Mouse (Mus musculus): ENCODE measurements around the gene Isg20. TPM values are rescaled to one million over a fixed set of nuclear protein-coding genes. Genes with fewer than 3 reads are reported as not detected.

Isg20 gene
- polyA plus RNA-seq, 1 experiment from 2014 or later: 12.8 TPM

- no peaks in the 10 kb centered on the region for H3K9me3 ChIP-seq (ENCODE audit: control insufficient read depth, low read length)
- H3K4me1 ChIP-seq (replicated peaks; ENCODE audit: control insufficient read depth, insufficient read depth, low read length): 0 out of 2 replicates have a peak, but pooled peaks cover 4% of the 10 kb centered on the region
- no peak overlapping the region for H3K4me3 ChIP-seq (ENCODE audit: low read length)
- WGBS: 2% methylated on average over 34 of the region's 34 CpGs
- H3K36me3 ChIP-seq (ENCODE audit: control insufficient read depth, insufficient read depth, low read length): no peaks in the 10 kb centered on the region
- H3K9ac ChIP-seq (ENCODE audit: low read length): no peak overlapping the region
- ATAC-seq (ENCODE audit: low read depth): no peak
- H3K27me3 ChIP-seq (ENCODE audit: control insufficient read depth, insufficient read depth, low read depth, low read length): peaks cover 48% of the 10 kb centered on the region
- H3K27ac ChIP-seq (ENCODE audit: low read length): no peak overlapping the region
- H3K4me2 ChIP-seq (ENCODE audit: low read depth, low read length): no peak overlapping the region
Measured at GRCm38 (mm10) chr7:78883016-78883725, 30.1 kb upstream of the Isg20 start.

DNA sequence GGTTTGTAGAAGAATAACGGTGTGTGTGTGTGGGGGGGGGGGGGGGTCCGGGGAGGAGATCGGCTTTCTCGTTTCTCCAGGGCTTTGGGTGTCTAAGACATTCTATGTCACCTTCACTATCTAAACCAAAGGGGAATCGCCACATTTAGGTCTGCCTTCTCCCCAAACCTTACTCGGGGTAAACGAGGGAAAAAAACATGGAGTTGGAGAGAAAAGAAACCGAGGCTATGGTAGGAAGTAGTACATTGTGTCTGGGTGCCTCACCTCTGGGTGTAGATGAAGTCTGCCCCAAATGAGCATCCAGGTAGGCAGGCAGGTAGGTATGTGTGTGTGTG lies 29.5 kb upstream of the Isg20 start:
- H3K27ac ChIP-seq (ENCODE audit: low read length): no peak overlapping the region
- H3K4me2 ChIP-seq (ENCODE audit: low read depth, low read length): no peak overlapping the region
- no peak for ATAC-seq (ENCODE audit: low read depth)
- H3K27me3 ChIP-seq (ENCODE audit: control insufficient read depth, insufficient read depth, low read depth, low read length): peaks cover 48% of the 10 kb centered on the region
- 4% methylated on average over 7 of the region's 8 CpGs for WGBS
- no peak overlapping the region for H3K9ac ChIP-seq (ENCODE audit: low read length)
- H3K4me3 ChIP-seq (ENCODE audit: low read length): no peak overlapping the region
- no peaks in the 10 kb centered on the region for H3K36me3 ChIP-seq (ENCODE audit: control insufficient read depth, insufficient read depth, low read length)
- H3K9me3 ChIP-seq (ENCODE audit: control insufficient read depth, low read length): no peaks in the 10 kb centered on the region
- H3K4me1 ChIP-seq (replicated peaks; ENCODE audit: control insufficient read depth, insufficient read depth, low read length): 0 out of 2 replicates have a peak, but pooled peaks cover 4% of the 10 kb centered on the region

DNA sequence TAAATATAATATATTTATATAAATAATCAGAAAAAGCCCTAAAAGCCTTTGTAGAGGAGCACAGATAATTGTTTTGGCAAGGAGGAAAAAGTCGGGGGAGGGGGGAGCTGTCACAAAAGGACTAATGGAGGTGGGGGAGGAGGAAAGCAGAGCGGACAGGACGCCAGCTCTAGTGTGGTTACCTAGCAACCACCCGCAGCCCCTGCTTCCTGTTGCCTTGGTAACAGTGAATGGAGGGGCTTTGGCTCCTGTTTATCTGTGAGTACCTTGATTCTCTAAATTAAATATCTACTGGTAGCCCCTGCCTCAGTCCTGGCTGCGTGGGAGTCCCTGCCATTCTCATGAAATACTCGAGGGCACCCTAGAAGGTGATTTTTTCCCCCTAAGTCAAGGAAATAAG lies 29.1 kb upstream of the Isg20 start:
- peaks cover 48% of the 10 kb centered on the region for H3K27me3 ChIP-seq (ENCODE audit: control insufficient read depth, insufficient read depth, low read depth, low read length)
- 4% methylated on average over 6 of the region's 6 CpGs for WGBS
- 0 out of 2 replicates have a peak, but pooled peaks cover 4% of the 10 kb centered on the region for H3K4me1 ChIP-seq (replicated peaks; ENCODE audit: control insufficient read depth, insufficient read depth, low read length)
- no peak overlapping the region for H3K9ac ChIP-seq (ENCODE audit: low read length)
- no peak overlapping the region for H3K4me2 ChIP-seq (ENCODE audit: low read depth, low read length)
- no peaks in the 10 kb centered on the region for H3K36me3 ChIP-seq (ENCODE audit: control insufficient read depth, insufficient read depth, low read length)
- no peak overlapping the region for H3K27ac ChIP-seq (ENCODE audit: low read length)
- H3K9me3 ChIP-seq (ENCODE audit: control insufficient read depth, low read length): no peaks in the 10 kb centered on the region
- H3K4me3 ChIP-seq (ENCODE audit: low read length): no peak overlapping the region
- no peak for ATAC-seq (ENCODE audit: low read depth)

- WGBS: 70% methylated on average over 5 of the region's 5 CpGs
Measured at GRCm38 (mm10) chr7:78885404-78885803, 27.8 kb upstream of the Isg20 start.

DNA sequence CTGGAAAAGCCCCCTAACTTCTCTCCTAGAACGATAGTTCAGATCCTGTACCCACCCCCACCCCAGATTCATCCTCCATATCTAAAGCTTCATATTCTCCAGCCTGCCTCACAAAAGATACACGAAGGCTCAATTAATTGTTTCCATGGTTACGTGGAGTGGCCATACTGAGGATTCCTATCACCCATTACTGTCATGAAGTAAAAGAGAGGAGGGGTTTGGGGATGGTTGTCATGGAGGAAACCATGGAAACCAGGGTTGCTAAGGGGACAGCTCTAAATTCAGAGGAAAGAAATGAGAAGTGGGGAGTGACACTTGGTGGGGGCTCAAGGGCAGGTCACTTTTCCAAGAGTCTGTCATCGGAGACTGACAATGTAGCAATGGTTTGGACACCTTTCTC lies 26.7 kb upstream of the Isg20 start:
- Histone ChIP-seq H3K4me3 (ENCODE audit: low read length) (no peak overlapping the region), H3K9me3 (ENCODE audit: control insufficient read depth, low read length) (no peaks in the 10 kb centered on the region), H3K4me2 (ENCODE audit: low read depth, low read length) (no peak overlapping the region), H3K27me3 (ENCODE audit: control insufficient read depth, insufficient read depth, low read depth, low read length) (peaks cover 48% of the 10 kb centered on the region), H3K9ac (ENCODE audit: low read length) (no peak overlapping the region), H3K27ac (ENCODE audit: low read length) (no peak overlapping the region), H3K4me1 (replicated peaks; ENCODE audit: control insufficient read depth, insufficient read depth, low read length) (0 out of 2 replicates have a peak, but pooled peaks cover 4% of the 10 kb centered on the region), H3K36me3 (ENCODE audit: control insufficient read depth, insufficient read depth, low read length) (no peaks in the 10 kb centered on the region)
- no peak for ATAC-seq (ENCODE audit: low read depth)
- WGBS: 62% methylated on average over 4 of the region's 4 CpGs

More at GRCm38 (mm10) chr7:78885404-78885803, 27.8 kb upstream of the Isg20 start:
- no peaks in the 10 kb centered on the region for H3K36me3 ChIP-seq (ENCODE audit: control insufficient read depth, insufficient read depth, low read length)
- H3K4me1 ChIP-seq (replicated peaks; ENCODE audit: control insufficient read depth, insufficient read depth, low read length): 0 out of 2 replicates have a peak, but pooled peaks cover 4% of the 10 kb centered on the region
- H3K27ac ChIP-seq (ENCODE audit: low read length): no peak overlapping the region
- H3K4me2 ChIP-seq (ENCODE audit: low read depth, low read length): no peak overlapping the region
- H3K9ac ChIP-seq (ENCODE audit: low read length): no peak overlapping the region
- H3K9me3 ChIP-seq (ENCODE audit: control insufficient read depth, low read length): no peaks in the 10 kb centered on the region
- no peak overlapping the region for H3K4me3 ChIP-seq (ENCODE audit: low read length)
- ATAC-seq (ENCODE audit: low read depth): no peak
- H3K27me3 ChIP-seq (ENCODE audit: control insufficient read depth, insufficient read depth, low read depth, low read length): peaks cover 53% of the 10 kb centered on the region

DNA sequence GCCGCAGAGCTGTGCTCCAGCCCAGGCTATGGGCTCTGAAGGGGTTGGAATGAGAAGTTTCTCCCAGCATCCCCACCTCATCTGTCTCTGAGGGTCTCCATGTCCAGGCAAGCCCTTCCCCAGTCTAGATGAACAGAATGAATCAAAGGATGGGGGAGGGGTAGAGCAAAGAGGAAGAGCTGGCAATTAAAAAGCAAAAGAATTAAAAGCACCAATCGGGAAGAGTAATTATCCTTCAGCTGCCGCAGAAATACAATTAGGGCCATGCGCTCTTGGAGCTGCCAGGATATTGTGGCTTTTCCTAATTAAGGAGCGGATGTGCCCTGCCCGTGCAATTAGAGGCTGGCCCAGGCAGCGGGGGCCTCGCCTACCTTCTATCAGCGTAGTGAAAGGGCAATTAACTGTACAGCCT lies 25.8 kb upstream of the Isg20 start:
- WGBS: 74% methylated on average over 9 of the region's 9 CpGs
- H3K4me2 ChIP-seq (ENCODE audit: low read depth, low read length): no peak overlapping the region
- peaks cover 41% of the 10 kb centered on the region for H3K27me3 ChIP-seq (ENCODE audit: control insufficient read depth, insufficient read depth, low read depth, low read length)
- no peak for ATAC-seq (ENCODE audit: low read depth)
- no peaks in the 10 kb centered on the region for H3K9me3 ChIP-seq (ENCODE audit: control insufficient read depth, low read length)
- H3K4me3 ChIP-seq (ENCODE audit: low read length): no peak overlapping the region
- H3K36me3 ChIP-seq (ENCODE audit: control insufficient read depth, insufficient read depth, low read length): no peaks in the 10 kb centered on the region
- no peak overlapping the region for H3K9ac ChIP-seq (ENCODE audit: low read length)
- no peak overlapping the region for H3K27ac ChIP-seq (ENCODE audit: low read length)
- H3K4me1 ChIP-seq (replicated peaks; ENCODE audit: control insufficient read depth, insufficient read depth, low read length): 0 out of 2 replicates have a peak, but pooled peaks cover 4% of the 10 kb centered on the region

GRCm38 (mm10) chr7:78890641-78891040 lies 22.6 kb upstream of the Isg20 start:
- H3K4me1 ChIP-seq (replicated peaks; ENCODE audit: control insufficient read depth, insufficient read depth, low read length): peaks cover 3% of the 10 kb centered on the region; the same call in 1 of the 2 replicates

DNA sequence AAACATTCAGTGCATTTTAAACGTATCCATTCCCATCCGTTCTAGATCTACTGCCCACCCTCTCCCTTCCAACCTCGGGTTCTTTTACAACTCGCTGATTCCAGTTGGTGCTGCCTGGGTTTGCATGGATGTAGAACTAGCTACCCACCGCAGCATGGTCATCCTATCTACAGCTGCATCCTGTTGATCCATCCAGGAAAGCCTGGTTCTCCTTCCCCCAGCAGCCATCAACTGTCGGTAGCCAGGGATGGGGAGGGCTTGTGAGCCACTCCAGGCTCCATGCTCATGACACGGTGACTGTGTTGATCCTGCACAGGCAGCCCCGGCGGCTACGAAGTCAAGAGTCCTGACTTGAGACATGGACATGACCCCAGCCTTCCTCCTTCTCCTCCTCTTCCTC lies 19.3 kb upstream of the Isg20 start:
- Histone ChIP-seq H3K4me2 (ENCODE audit: low read depth, low read length) (no peak overlapping the region), H3K4me1 (replicated peaks; ENCODE audit: control insufficient read depth, insufficient read depth, low read length) (peaks cover 10% of the 10 kb centered on the region; the same call in 1 of the 2 replicates), H3K27ac (ENCODE audit: low read length) (no peak overlapping the region), H3K9me3 (ENCODE audit: control insufficient read depth, low read length) (no peaks in the 10 kb centered on the region), H3K4me3 (ENCODE audit: low read length) (no peak overlapping the region), H3K9ac (ENCODE audit: low read length) (no peak overlapping the region), H3K36me3 (ENCODE audit: control insufficient read depth, insufficient read depth, low read length) (peaks cover 2% of the 10 kb centered on the region; the same call in 1 of the 2 replicates), H3K27me3 (ENCODE audit: control insufficient read depth, insufficient read depth, low read depth, low read length) (peaks cover 5% of the 10 kb centered on the region)
- no peak for ATAC-seq (ENCODE audit: low read depth)
- 79% methylated on average over 10 of the region's 10 CpGs for WGBS

More at GRCm38 (mm10) chr7:78890641-78891040, 22.6 kb upstream of the Isg20 start:
- no peak overlapping the region for H3K4me2 ChIP-seq (ENCODE audit: low read depth, low read length)
- H3K9me3 ChIP-seq (ENCODE audit: control insufficient read depth, low read length): no peaks in the 10 kb centered on the region
- 1% methylated on average over 16 of the region's 16 CpGs for WGBS
- no peak for ATAC-seq (ENCODE audit: low read depth)
- no peak overlapping the region for H3K9ac ChIP-seq (ENCODE audit: low read length)
- H3K27me3 ChIP-seq (ENCODE audit: control insufficient read depth, insufficient read depth, low read depth, low read length): peaks cover 13% of the 10 kb centered on the region
- no peak overlapping the region for H3K4me3 ChIP-seq (ENCODE audit: low read length)
- no peak overlapping the region for H3K27ac ChIP-seq (ENCODE audit: low read length)
- no peaks in the 10 kb centered on the region for H3K36me3 ChIP-seq (ENCODE audit: control insufficient read depth, insufficient read depth, low read length)

DNA sequence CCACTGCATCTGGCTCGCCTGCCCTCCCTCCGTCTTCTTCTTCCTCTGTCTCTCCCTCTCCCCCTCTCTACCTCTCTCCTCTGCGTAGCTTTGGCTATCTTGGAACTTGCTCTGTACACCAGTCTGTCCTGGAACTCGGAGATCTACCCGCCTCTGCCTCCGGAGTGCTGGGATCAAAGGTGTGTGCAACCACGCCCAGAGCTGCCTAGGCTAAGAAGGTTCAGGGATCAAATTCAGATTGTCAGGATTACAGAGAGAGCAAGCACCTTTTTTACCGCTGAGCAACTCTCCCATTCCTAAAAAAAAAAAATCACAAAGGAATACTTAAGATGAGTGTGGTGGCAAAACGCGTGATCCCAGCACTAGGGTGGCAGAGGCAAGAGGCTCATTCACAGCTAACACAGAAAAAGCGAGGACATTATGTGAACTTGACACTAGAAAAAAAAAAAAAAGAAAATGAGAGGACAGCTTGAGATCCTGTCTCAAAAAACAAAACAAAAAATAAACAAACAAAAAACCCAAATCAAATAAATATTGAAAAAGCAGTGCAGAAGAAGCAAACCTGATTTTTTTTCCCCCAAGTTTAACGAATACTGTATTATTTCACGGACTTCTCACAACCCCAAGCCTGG lies 18.1 kb upstream of the Isg20 start:
- H3K4me3 ChIP-seq (ENCODE audit: low read length): peak overlapping the region; percentile 99
- H3K4me2 ChIP-seq (ENCODE audit: low read depth, low read length): peak overlapping the region; percentile 81
- H3K27me3 ChIP-seq (ENCODE audit: control insufficient read depth, insufficient read depth, low read depth, low read length): peaks cover 2% of the 10 kb centered on the region
- H3K9ac ChIP-seq (ENCODE audit: low read length): peak overlapping the region; percentile 61; the same call in 1 of the 2 replicates
- H3K27ac ChIP-seq (ENCODE audit: low read length): no peak overlapping the region; the same call in 1 of the 2 replicates
- ATAC-seq (ENCODE audit: low read depth): no peak
- 49% methylated on average over 13 of the region's 13 CpGs for WGBS
- peaks cover 2% of the 10 kb centered on the region; the same call in 1 of the 2 replicates for H3K36me3 ChIP-seq (ENCODE audit: control insufficient read depth, insufficient read depth, low read length)
- H3K9me3 ChIP-seq (ENCODE audit: control insufficient read depth, low read length): no peaks in the 10 kb centered on the region
- H3K4me1 ChIP-seq (replicated peaks; ENCODE audit: control insufficient read depth, insufficient read depth, low read length): peaks cover 10% of the 10 kb centered on the region; the same call in 1 of the 2 replicates

All from lung, embryonic 16.5 days (tissue).